Mouse (Mus musculus): Measurements from ENCODE around the gene Pik3r5.

DNA sequence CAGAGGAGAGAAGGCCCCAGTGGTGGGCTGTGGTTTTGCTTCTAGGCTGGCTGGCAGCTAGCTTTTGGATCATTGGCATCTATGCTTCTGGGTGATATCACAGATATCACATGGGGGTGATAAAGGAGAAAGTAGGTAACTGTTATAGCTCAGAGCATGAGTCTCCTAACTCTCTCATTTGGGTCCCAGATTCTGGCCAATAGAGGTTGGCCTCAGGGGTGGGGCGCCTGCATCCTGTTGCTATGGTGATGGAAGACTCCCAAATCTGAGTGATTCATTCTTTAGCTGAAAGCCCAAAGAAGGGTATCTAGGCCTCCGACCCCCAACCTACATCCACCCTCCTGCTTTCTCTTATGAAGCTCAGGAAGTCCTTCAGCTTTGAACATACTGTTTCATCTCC lies 2.8 kb downstream of the Pik3r5 start:
- TF ChIP-seq POLR2A (IDR thresholded peaks at IDR 0.05; ENCODE audit: control insufficient read depth, low read depth, low read length) (no peak), CTCF (IDR thresholded peaks at IDR 0.05; ENCODE audit: control insufficient read depth, insufficient read depth, insufficient replicate concordance, low read depth, low read length) (no peak)
